In the genomic region with DNA sequence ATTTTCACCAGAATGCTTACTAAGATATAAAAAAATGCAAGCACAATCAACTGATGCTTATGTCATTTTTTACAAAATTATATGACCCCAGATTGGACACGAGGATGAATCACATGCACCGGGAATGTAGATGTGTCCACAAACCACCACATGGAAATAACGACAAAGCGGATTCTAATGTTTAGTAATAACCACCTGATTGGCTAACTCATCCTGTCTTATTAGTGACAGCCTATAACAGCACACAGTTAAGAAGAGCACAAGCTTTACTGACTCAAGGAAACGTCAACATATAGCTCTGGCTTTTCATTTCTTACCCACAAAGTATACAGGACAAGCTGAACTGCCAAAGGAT, we compare ENCODE assay signal across 8 mouse cellular contexts.
DNase-seq lines count a peak whose midpoint lies in the region; ATAC-seq and TF ChIP-seq lines count a peak whose summit lies in the region.

No protein-coding gene starts in this region.

- H3K9ac ChIP-seq in forebrain, embryonic 11.5 days (ENCODE audit: low read length): no peak overlapping the region
- H3K9ac ChIP-seq in limb, embryonic 14.5 days (ENCODE audit: low read depth, low read length, severe bottlenecking): no peak overlapping the region

- TF ChIP-seq CTCF in left cerebral cortex, adult 2 months (IDR thresholded peaks at IDR 0.05): no peak
- no peak for TF ChIP-seq CTCF in olfactory bulb, adult 2 months (IDR thresholded peaks at IDR 0.05; ENCODE audit: insufficient read depth, low read depth, low read length)

- H3K4me1 ChIP-seq in forebrain, embryonic 11.5 days (replicated peaks; ENCODE audit: control insufficient read depth, insufficient read depth, low read length): peaks cover 22% of the 10 kb centered on the region; the same call in 1 of the 2 replicates
- H3K4me1 ChIP-seq in limb, embryonic 14.5 days (ENCODE audit: control insufficient read depth, insufficient read depth, low read length): peaks cover 46% of the 10 kb centered on the region
- H3K4me1 ChIP-seq in olfactory bulb, adult 2 months (ENCODE audit: control insufficient read depth, insufficient read depth, low read length): peaks cover 23% of the 10 kb centered on the region

- no peak for TF ChIP-seq POLR2A in limb, embryonic 14.5 days (IDR thresholded peaks at IDR 0.05; ENCODE audit: borderline replicate concordance, extremely low read depth, insufficient read depth, insufficient read length)
- no peak for TF ChIP-seq POLR2A in olfactory bulb, adult 2 months (IDR thresholded peaks at IDR 0.05; ENCODE audit: insufficient read depth, low read depth, low read length)

- H3K4me3 ChIP-seq in left cerebral cortex, adult 2 months: peak overlapping the region; percentile 40
- peak overlapping the region; percentile 24; the same call in 1 of the 2 replicates for H3K4me3 ChIP-seq in forebrain, embryonic 11.5 days (ENCODE audit: low read depth, low read length)
- peak overlapping the region; percentile 23 for H3K4me3 ChIP-seq in limb, embryonic 14.5 days (replicated peaks; ENCODE audit: low read length)
- peak overlapping the region; percentile 14; the same call in 1 of the 2 replicates for H3K4me3 ChIP-seq in olfactory bulb, adult 2 months (ENCODE audit: insufficient read depth, low read depth, low read length)

- 15% methylated on average over 5 of the region's 5 CpGs for WGBS in forebrain, embryonic 11.5 days
- 10% methylated on average over 5 of the region's 5 CpGs for WGBS in limb, embryonic 14.5 days
- WGBS in olfactory bulb, adult 2 months: 18% methylated on average over 5 of the region's 5 CpGs

- peak overlapping the region; percentile 59 for H3K4me2 ChIP-seq in forebrain, embryonic 11.5 days (ENCODE audit: low read depth, low read length, severe bottlenecking)
- peak overlapping the region; percentile 49 for H3K4me2 ChIP-seq in limb, embryonic 14.5 days (replicated peaks; ENCODE audit: low read depth, low read length, severe bottlenecking)

- DNase-seq in left cerebral cortex, adult 2 months (ENCODE audit: extremely low spot score in 1 of 2, low spot score in 2 of 2): no peak
- DNase-seq in left cerebral cortex, postnatal 36 days (ENCODE audit: low spot score in 2 of 2): no peak
- DNase-seq in forebrain, embryonic 11.5 days (ENCODE audit: low spot score): no peak
- DNase-seq in limb, embryonic 14.5 days (ENCODE audit: low spot score): no peak
- DNase-seq in spleen, postnatal 36 days (ENCODE audit: low spot score in 2 of 2): no peak
- DNase-seq in left cerebral cortex, postnatal 4 days: no peak

- intact Hi-C loops in left cerebral cortex, adult 2 months (cut with DNase I): no loop called here
- intact Hi-C loops in left cerebral cortex, postnatal 36 days (cut with DNase I): no loop called here
- intact Hi-C loops in left cerebral cortex, postnatal 4 days (cut with DNase I): loop anchor here (5.0 kb wide), 1 partner anchor 233 kb away; no protein-coding TSS in a partner anchor

- H3K27ac ChIP-seq in left cerebral cortex, adult 2 months: peak overlapping the region; percentile 22; the same call in 1 of the 2 replicates
- no peak overlapping the region for H3K27ac ChIP-seq in forebrain, embryonic 11.5 days (ENCODE audit: low read depth, low read length)
- no peak overlapping the region for H3K27ac ChIP-seq in limb, embryonic 14.5 days (replicated peaks; ENCODE audit: low read depth, low read length)
- H3K27ac ChIP-seq in olfactory bulb, adult 2 months (ENCODE audit: insufficient read depth, low read depth, low read length): no peak overlapping the region

- H3K9me3 ChIP-seq in forebrain, embryonic 11.5 days (ENCODE audit: control insufficient read depth, low read length): no peaks in the 10 kb centered on the region
- no peaks in the 10 kb centered on the region for H3K9me3 ChIP-seq in limb, embryonic 14.5 days (ENCODE audit: control insufficient read depth, low read length)

- no peaks in the 10 kb centered on the region for H3K27me3 ChIP-seq in forebrain, embryonic 11.5 days (ENCODE audit: control insufficient read depth, insufficient read depth, low read length)
- no peaks in the 10 kb centered on the region for H3K27me3 ChIP-seq in limb, embryonic 14.5 days (ENCODE audit: control insufficient read depth, insufficient read depth, low read length)

- no peaks in the 10 kb centered on the region for H3K36me3 ChIP-seq in forebrain, embryonic 11.5 days (ENCODE audit: control insufficient read depth, insufficient read depth, low read length)
- H3K36me3 ChIP-seq in limb, embryonic 14.5 days (ENCODE audit: control insufficient read depth, insufficient read depth, low read length): no peaks in the 10 kb centered on the region

- 0 out of 2 replicates have a peak, but pooled peaks have one; percentile 14 for ATAC-seq in forebrain, embryonic 11.5 days (replicated peaks; ENCODE audit: low FRiP score)
- ATAC-seq in limb, embryonic 14.5 days (ENCODE audit: low FRiP score, low read depth): no peak
- ATAC-seq in CD4-positive, CD25-positive, alpha-beta regulatory T cell, adult 4 months: no peak
